Mouse (Mus musculus) yolk sac, embryonic 10.5 days (tissue): ENCODE data around the gene Mxi1.
"Not testable (repeated sequence)": the region's sequence is repeated elsewhere in the genome, so short reads cannot be mapped to it uniquely, and the experiment has no call there.

Experiments
- DNase-seq: peaks from one replicate; pipeline ENCODE4 v3.0.0-alpha.2; 2017; ENCODE audit warnings: low spot score

The Mxi1 gene

DNA sequence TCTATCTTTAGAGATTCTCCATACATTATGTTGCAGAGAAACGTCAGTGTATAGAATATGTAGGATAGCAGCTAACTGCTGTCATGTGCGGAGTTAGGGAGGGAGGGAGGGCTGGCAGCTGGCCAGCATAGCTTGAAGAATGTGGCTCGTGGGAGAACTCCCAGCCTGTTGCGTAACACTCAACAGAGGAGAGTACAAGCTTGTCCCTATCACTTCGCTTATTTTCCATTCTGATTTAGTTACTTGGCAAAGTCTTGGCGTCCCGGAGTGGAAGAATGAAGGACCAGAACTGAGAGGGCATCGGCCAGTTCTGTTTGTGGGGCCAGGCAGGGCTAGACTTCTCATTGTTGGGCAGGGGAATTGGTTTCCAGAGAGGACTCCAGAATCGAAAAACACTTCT lies 54.6 kb downstream of the Mxi1 start:
- peak; percentile 81 for DNase-seq

DNA sequence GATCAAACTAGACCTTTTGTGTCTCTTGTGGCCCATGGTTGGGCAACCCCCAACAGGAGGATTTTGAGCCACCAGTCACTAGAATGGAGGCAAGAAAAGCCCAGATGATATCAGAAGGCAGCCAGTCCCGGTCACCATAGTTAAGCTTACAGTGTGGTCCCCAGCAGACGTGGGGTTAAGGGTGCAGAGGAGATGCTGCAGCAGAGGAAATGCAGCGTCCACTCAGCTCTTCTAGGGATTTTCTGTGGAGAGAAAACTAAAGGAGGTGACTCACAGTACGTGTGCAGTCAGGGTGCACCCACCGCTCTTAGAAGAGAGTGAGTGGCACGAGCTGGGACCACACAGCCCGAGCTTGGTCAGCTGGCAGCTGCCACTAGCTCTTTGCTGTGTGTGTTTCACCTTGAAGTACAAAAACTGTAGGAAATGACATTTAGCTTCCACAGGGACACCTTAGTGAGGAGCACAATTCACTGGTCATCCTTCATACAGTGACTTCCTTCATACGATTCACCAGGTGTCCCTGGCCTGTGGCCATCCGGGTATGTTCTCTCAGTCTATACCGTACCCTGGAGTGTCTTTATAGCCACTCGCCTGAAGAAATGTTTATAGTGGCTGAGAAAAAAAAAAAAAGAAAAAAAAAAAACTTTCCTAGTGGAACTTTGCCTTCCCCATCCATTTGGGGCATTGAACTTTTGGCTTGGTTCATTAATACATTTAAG lies 55.9 kb downstream of the Mxi1 start:
- no peak for DNase-seq

DNA sequence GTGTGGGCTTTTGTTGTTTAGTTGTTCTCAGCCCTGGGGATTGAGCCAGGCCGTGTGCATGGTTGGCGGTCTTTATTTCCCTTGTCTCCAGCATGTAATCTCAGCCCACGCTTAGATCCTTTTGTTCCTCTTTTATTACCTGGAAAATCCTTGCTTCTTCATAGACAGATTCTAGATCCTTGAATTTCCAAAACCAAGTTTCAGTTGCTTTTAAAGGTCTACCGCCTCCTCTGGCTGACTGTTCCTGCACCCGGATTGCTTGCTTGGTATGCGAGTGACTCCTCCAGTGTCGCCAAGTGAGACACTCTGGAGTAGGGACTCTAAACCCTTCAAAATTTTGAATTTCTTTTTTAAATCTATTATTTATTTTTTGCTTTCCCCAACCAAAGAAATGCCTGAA lies 56.6 kb downstream of the Mxi1 start:
- no peak for DNase-seq

DNA sequence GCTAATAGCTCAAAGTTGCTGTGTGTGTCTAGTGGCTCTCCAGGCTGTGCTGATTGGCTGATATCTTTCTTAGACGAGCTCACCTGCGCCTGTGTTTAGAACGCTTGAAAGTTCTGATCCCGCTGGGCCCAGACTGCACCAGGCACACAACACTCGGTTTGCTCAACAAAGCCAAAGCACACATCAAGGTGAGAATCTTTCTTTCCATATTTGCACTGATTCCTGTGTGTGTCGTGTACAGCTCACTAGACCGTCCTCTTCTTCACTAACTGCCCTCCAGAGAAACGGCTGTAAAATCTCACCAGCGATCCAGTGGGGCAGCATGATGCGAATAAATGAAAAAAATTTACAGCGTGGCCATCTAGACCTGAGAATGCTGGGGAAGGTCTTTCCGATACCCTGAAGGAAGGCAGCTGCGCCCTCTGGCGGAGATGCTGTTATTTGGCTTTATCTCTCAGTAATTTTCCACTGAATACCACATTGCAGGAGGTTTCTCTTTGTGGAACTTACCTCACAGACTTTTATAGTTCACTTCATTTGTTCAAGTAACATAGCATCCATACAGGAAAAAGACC lies 59.2 kb downstream of the Mxi1 start:
- peak; percentile 62 for DNase-seq

DNA sequence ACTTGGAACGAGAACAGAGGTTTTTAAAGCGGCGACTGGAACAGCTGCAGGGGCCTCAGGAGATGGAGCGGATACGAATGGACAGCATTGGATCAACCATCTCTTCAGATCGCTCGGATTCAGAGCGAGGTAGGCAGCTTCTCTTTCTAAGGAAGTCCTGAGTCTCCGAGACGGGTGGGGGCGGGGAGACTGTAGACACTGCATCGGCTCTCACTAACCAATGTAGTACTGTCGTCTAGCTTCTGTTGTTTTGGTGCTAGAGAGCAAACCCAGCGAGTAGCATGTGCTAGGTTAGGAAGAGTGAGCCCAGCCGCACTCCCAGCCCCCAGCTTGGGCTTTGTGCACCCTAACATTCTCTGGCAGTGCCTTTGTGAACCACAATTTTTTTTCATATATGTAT lies 59.9 kb downstream of the Mxi1 start:
- no peak for DNase-seq

DNA sequence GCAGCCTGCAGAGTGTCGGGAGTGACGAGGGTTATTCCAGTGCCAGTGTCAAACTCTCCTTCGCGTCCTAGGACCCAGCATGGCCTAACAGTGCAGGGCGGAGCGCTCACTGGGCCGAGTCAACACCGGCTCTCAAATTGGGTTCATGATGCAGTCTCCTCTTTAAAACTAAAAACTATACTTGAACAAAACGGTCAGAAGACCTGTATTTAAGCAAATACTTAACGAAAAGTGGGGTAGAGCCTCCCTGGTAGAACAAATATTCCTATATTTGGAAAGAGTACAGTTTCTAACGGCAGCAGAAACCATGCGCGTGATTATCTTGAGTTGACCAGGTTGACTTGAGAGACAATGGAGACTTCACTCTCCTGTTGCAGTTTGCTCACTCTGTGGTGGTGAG lies 61.3 kb downstream of the Mxi1 start, which contains the start of gene Gm10197:
TSS of gene Gm10197 (minus strand) at position 101 of the 400 bp plus-strand sequence.
- no peak for DNase-seq

DNA sequence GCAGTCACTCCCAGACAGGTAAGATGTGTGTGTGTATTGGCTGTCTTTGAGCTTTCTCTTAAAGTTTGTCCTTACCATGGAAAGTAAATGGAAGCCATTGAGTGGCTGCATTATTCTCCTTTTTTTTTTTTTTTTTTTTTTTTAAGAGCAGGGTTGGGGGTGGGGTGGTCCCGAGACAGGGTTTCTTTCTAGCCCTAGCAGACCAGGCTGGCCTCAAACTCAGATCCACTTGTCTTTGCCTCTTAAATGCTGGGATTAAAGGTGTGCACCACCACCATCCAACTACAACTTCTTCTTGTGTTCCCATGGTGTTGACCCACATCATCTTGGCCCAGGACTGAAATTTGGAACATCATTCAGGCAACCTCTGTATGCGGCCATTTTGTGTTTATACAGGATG lies 63.3 kb downstream of the Mxi1 start:
- DNase-seq: no peak

DNA sequence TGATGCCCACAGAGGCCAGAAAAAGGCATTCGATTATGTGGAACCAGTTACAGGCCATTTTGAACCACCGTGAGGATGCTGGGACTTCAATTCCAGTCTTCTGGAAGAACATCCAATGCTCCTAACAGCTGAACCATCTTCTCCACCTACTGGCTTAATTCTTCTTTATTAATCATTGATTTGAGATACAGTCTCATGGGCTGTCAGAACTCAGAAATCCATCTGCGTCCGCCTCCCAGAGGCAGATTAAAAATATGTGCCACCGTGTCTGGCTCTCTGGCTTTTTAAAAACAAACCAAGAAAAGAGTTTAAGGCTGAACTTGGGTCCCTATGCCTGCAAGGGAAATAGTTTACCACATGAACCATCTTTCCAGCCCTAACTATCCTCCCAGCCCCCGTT lies 65.0 kb downstream of the Mxi1 start:
- DNase-seq: no peak

DNA sequence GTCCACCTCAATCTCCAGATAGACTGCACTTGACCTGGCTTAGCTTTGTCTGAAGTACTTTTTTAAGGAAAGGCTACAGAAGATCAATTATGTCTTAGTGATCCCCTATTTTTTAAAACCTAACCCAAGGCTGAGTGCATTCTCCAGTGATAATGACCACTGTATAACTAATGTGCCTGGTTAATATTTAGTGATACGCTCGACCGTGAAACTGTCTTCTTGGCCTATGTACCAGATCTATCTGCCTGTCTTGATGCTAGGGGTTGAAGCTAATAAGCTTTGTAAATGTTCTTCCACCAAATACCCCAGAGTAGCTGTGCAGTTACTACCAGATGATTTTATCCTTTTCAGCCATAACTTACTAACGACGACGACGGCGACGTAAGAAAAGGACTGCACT lies 65.5 kb downstream of the Mxi1 start:
- DNase-seq: no peak

DNA sequence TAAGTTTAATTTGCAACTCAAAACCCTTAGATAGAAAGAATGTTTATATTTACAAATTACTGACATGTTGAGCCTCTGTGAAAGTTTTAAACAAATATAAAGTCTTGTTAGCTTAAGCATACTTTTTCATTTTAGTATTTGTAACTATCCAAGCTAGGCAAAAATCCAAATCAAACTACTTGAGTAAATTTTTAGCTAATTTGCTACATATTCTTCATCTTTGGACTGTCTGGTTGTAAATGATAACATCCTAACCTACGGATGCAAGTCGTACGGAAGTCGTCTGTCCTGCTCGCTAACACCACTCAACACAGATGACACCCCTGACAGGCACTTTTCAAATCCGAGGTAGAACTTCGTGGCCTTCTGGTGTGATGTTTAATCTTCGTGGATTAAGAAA lies 67.3 kb downstream of the Mxi1 start:
- DNase-seq: no peak

DNA sequence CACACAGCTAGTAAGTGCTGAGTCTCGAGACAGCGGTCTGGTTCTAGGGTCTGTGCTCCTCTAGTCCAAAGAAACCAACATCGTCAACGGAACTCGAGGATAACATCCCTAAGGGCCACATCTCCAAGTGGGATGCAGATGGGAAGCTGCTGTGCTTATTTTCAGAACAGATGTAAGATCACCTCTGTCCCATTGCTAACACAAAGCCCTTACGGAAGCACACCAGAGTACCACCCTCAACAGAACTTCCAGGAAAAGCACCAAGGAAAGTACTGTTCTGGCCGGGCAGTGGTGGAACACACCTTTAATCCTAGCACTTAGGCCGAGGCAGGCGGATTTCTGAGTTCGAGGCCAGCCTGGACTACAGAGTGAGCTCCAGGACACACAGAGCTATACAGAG lies 68.1 kb downstream of the Mxi1 start:
- DNase-seq: no peak

DNA sequence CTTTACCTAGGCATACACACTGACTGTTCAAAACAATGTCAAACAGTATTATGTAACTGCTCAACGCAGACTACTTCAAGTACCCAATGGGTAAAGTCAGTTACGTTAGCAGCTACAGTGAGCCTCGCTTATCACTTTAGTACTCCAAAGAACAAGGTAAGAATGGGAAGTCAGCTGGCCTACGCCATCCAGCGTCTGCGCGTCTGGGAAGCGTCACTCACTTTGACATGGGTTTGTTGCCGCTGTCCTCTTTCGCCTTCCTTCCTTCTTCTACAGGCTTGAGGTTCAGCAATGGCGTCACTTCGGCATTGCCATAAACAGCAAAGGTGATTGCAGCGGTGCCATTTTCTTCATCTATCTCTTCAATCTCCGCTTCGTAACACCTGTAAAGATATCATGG lies 73.0 kb downstream of the Mxi1 start:
- DNase-seq: no peak

DNA sequence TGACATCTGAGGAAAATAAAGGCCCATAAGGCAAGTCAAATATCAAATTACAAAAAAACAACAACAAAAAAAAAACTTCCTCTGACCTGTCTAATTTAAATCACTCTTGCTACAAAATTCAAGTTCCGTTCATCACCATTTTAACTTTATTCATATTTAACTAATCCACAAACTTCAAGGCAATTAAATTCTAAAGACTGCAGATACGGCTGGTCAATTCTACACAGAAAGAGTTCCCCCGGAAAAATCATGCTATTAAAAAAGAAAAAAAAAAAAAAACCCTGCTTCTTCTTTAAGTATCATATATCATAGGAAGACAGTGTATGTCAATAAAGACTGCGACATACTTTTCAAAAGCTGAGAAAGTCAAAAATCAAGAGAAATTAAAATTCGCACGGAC lies 79.1 kb downstream of the Mxi1 start:
- no peak for DNase-seq

DNA sequence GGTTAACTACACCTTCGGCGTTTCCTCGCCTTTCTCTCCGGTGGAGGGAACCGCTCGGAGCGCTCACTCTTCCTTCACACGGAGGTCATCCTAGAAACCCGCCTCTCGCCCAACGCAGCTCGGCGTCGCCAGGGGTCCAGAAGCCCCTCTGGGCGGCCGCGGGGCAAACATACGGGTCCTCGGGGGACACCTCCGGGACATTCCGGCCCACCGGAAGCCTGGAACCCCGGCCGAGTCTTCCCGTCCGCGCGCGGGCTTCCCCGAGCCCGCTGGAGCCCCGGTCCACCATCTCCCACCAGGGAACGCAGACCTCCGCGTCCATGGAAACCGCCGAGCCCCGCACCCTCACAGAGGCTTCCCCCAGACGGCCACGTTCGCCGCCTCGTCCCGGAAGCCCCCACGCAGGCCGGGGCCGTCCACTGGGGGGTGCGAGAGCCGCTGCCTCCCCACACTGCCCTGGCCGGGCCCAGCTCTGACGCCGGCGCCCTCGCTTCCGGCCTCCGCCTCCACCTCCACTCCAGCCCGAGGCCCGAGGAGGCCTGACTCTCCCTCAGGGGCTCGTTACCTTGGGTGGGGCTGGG lies 79.6 kb downstream of the Mxi1 start:
- no peak for DNase-seq

DNA sequence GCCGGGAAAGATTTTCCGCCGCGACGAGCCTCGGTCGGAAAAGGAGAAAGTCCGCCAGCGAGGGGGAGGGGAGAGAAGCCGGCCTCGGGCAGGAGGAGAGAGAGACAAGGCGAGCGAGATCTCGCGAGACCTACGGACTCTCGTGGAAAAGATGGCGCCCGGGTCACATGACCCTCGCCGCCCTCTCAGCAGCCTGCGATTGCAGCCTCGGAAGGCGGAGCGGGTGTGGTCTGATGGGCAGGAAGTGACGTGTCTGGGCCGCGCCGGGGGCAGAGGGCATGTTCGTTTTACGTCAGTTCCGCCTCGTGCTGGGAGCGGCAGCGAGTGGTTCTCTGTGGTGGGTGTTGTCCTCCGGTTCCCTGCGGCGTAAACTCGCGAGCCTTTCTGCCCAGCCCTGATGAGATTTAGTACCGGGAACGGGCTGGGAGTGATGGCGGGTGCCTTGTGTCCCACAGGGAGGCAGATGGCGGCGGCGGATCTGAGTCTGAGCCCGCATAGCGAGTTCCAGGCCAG lies 80.2 kb downstream of the Mxi1 start, which contains the start of gene Smndc1:
TSS of gene Smndc1 (minus strand) at position 84 of the 513 bp plus-strand sequence.
- peak; percentile 100 for DNase-seq

DNA sequence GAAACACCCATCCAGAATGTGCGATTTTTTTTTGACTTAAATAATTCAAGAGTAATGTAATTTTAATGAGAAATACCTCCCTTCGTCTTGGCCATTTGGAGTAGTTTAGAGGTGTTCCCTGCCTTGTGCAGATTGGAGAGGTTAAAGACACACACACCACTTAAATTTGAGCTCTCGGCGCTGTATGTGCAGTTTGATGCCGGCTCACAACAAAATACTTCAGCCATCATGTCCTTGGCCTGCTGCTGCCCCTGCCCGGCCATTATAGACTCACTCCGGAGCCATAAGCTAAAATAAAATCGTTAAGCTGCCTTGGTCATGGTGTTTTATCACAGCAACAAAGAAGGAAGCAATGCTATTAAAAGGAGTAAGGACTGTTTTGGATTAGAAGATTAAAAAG lies 81.1 kb downstream of the Mxi1 start:
- no peak for DNase-seq

DNA sequence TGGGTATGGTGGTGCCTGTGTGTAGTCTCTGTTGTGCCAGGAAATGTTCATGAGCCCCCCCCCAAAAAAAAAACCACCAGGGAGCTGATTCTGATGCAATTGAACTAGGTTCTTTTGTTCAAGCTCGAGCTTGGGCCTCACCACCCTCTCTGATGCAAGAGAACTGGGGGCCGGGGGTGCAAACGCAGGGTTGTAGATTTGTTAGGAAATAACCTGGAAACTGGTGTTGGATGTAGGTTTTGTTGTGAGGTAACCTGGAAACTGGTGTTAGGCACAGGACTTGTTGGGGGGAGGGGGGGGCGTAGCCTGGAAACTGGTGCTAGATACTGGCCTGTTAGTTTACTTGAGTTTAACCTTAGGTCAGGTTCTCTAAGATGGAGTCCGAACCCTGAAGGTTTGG lies 81.5 kb downstream of the Mxi1 start:
- no peak for DNase-seq

DNA sequence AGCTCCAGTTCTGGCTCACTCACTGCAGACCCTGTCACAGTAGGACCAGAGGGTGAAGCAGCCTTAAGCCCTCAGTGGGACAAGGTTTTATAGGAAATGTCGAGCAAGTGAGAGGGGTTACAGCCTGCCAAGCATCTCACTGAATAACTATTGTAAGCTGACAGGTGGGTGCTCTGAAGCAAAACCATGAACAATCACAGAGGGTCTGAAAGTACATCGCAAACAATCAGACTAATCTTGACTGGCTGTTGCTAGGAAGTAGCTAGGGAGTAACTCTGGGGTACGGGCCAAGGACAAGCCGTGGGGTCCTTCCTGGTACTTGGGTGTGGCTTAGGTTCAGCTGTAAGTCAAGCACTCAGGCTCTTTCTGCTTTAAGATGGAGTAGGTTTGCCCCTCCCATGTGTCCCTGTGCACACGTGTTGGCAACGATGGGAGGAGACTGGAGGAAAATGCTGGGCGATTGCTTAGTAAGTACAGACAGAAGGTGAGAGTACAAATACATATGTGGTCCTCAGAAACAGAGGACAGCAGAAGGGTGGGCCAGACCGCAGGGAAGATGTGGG lies 82.5 kb downstream of the Mxi1 start:
- no peak for DNase-seq

DNA sequence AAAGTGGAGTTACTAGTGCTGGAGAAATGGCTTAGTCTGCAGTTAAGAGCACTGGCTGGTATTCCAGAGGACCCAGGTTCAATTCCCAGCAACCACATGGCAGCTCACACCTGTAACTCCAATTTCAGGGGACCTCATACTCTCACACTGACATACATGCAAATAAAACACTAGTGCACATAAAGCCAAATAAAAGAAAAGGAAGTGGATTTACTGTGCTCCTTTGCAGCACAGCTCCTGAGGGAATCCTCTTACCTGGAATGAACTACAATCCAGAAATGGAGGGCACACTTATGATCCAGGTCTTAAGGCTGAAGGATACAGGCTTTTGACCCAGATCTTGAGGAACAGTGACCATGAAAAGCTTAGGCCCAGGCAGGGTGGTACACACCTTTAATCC lies 83.3 kb downstream of the Mxi1 start:
- no peak for DNase-seq

DNA sequence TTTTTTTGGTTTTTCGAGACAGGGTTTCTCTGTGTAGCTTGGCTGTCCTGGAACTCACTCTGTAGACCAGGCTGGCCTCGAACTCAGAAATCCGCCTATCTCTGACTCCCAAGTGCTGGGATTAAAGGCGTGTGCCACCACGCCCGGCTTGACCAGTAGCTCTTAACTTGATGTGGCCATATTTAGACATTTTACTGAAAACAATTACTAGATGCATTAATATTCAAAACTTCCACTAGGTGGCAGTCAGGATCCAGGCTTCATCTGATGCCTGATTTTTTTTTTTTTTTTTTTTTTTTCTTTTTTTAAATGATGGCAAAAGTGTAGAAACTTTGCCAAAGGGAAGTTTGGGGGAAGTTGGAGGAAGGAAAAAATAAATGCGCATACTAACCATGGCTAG lies 84.2 kb downstream of the Mxi1 start:
- no peak for DNase-seq

DNA sequence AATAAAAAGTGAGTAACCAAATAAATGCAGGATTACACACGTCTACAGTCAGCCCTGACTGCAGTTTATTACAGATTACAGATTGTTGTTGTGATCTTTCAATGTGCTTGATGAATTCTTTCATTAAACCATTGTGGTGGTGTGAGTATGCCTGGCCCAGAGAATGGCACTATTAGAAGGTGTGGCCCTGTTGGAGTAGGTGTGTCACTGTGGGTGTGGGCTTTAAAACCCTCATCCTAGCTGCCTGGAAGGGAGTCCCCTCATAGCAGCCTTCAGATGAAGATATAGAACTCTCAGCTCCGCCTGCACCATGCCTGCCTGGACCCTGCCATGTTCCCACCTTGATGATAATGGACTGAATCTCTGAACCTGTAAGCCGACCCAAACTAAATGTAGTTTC lies 84.6 kb downstream of the Mxi1 start:
- not testable (repeated sequence) for DNase-seq

DNA sequence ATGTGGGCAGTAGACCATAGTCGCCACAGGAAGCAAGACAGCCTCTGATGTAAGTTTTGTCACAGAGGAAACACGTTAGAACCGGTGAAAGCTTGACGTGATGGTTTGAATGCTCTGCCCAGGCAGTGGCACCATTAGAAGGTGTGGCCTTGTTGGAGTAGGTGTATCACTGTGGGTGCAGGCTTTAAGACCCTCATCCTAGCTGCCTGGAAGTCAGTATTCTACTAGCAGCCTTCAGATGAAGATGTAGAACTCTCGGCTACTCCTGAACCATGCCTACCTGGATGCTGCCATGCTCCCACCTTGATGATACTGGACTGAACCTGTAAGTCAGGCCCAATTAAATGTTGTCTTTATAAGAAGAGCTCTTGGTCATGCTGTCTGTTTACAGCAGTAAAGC lies 85.5 kb downstream of the Mxi1 start:
- DNase-seq: not testable (repeated sequence)
